Mouse (Mus musculus) cerebellum, adult 8-10 months (tissue): ENCODE measurements around the gene Maml3.

Source experiments
- DNase-seq: peaks from one replicate; pipeline ENCODE4 v3.0.0; 2022

Gene Maml3

GRCm38 (mm10) chr3:51999671-52000437 lies 105.0 kb downstream of the Maml3 start:
- no peak for DNase-seq

- no peak for DNase-seq
Measured at GRCm38 (mm10) chr3:51998511-51999399, 106.1 kb downstream of the Maml3 start.

DNA sequence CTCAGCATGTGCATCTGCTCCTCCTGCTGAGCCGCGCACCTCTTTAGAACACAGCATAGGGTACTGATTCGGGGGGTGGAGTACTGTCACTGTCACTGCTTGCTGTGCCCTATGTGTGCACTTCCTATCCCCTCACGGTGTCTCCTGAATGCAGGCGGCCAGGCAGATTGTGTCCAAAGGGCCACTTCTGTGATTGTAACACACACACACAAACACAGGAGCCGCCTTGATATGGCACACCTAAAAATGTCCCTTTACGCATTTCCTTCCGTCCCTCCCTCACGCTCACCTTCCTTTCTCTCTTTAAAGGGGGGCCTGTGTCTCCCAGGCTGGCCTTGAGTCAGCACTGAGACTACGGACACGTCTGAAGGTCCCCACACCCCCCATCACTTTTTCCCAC lies 107.3 kb downstream of the Maml3 start:
- no peak for DNase-seq

DNA sequence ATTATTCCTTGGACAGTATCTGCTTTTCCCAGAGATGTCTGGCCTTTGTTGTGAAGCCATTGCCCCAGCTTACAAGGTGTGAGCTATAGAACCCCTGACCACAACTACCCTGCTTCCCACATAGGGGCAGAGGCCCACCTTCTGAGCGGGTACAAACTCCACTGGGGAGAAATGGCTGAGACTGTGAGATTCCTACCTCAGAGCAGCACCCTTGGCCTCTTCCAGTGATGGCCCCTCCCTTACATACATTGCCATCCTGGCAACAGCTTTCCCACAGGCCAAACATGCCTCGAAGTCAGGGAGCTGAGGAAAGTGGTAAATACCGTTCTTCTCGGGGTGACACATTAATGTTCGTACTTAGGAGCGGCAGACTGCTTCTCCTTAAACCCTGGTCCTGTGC lies 118.4 kb downstream of the Maml3 start:
- no peak for DNase-seq

GRCm38 (mm10) chr3:51981496-51981895 lies 123.4 kb downstream of the Maml3 start:
- no peak for DNase-seq

- no peak for DNase-seq
Measured at GRCm38 (mm10) chr3:51977654-51978352, 127.1 kb downstream of the Maml3 start.

GRCm38 (mm10) chr3:51974601-51975000 lies 130.3 kb downstream of the Maml3 start:
- DNase-seq: no peak

DNA sequence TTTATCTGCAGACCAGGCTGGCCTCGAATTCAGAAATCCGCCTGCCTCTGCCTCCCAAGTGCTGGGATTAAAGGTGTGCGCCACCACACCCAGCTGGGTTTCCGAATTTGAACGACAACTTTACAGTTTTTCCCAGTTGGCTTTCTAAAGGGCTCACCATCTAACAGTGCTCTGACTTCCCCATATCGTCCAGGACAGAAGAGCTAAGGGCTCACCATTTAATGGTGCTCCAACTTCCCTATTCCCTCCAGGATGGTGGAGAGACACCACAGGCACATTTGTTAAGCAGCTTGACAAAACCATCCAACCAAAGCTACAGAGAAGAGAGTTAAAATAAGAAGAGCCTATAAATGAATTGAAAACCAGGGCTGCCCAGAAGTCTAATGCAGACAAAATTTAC lies 130.7 kb downstream of the Maml3 start:
- DNase-seq: no peak

DNA sequence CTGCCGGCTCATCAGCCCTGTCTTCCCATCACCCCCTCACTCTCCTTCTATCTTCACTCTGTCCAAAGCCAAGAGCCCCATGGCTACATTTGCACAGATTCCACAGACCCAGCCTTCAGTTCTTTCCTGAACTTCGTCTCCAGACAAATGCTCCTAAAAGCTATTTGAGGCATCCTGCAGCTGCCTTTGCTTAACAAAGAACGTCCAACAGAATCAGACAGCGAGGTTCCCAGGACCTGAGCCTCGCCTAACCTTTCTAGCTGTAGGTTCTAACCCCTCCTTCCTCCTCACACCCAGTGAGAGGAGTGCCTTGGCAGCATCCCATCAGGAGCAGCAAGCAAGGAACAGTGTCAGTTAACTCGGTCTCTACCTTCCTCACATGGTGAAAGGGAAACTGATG lies 132.3 kb downstream of the Maml3 start:
- DNase-seq: no peak

- DNase-seq: no peak
Measured at GRCm38 (mm10) chr3:51970489-51970888, 134.4 kb downstream of the Maml3 start.

GRCm38 (mm10) chr3:51969451-51969850 lies 135.4 kb downstream of the Maml3 start:
- peak; percentile 20 for DNase-seq

DNA sequence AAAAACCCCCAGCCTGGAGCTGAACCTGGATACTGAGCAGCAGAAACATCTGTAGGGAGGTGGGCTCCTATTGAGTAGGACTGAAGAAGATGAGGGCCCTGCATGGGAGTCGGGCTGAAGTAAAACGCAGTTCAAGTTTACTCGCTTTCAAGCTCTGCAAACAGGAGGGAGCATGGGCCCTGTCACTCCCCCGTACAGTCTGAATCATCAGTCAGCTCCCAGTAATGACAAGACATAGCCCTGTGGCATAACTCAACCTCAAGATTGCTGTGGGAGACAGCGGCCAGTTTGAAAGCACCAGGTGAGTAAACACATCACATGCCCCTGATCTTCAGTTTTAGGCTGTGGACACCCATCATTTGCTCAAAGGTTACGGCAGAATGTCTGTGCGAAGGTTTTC lies 139.0 kb downstream of the Maml3 start:
- DNase-seq: no peak

GRCm38 (mm10) chr3:51965436-51965835 lies 139.4 kb downstream of the Maml3 start:
- DNase-seq: no peak

GRCm38 (mm10) chr3:51965008-51965407 lies 139.9 kb downstream of the Maml3 start:
- no peak for DNase-seq

GRCm38 (mm10) chr3:51963891-51964593 lies 140.8 kb downstream of the Maml3 start:
- no peak for DNase-seq

DNA sequence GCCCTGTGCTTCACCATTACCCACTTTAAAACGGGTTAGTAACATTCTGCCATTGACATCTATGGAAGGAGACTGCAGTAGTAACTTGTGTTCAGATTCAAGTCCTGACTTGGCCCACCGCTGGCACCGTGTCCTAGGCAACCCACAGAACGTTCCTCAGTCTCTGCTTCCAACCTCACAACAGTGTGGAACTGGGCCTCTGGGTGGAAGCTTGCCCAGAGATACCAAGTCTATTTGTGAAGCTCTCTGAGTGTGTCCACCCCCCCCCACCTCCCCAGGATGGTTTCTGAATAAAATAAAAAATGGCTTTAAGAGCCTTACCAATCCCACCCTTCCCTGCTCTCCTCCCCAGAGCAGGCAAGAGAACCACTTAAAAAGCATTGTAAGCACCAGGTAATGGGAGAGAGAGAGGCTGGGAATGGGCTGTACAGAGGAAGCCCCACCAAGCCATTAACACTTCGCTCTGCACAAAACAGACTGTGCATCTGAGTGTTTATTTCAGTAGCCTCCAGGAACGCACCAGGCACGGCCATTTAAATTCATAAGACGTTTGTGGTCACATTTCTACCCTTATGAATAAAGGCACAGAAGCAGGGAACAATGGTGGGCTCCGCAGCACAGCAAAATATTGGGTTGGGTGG lies 141.6 kb downstream of the Maml3 start:
- no peak for DNase-seq

DNA sequence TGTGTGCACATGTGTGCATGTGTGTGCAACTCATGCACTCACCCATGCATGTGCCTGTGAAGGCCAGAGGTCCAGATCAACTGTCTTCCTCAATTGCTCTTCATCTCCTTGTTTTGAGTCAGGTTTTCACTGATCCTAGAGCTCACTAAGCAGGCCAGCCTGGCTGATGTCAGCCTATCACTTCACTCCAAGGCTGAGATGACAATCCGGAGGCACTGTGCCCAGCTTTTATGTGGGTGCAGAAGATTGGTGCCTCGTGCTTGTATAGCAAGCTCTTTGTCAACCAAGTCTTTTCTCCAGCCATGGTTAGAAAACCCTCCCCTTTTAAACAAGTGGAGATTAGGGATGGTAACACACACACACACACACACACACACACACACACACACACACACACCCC lies 146.1 kb downstream of the Maml3 start:
- no peak for DNase-seq

GRCm38 (mm10) chr3:51954441-51954840 lies 150.4 kb downstream of the Maml3 start:
- DNase-seq: no peak

- DNase-seq: no peak
Measured at GRCm38 (mm10) chr3:51953927-51954326, 150.9 kb downstream of the Maml3 start.

GRCm38 (mm10) chr3:51952728-51953623 lies 151.9 kb downstream of the Maml3 start:
- no peak for DNase-seq

DNA sequence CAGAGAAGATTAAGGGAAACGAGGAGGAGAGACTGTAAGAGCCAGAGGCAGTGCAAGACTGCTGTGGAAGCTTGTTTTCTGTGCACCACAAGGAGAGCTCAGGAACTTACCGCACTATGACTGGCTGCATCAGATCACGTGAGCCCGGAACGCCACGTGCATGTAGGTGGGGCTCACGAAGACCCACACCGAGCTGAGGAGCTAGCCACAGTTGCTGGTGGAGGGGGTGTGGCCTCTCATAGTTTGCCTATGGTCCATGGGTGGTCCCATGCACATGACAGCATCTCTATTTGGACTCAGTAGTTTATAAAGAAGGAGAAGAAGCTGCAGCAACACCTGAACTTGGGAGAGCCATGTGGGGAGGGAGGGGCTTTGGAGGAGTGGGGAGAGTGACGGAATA lies 152.6 kb downstream of the Maml3 start:
- DNase-seq: no peak
